Mouse (Mus musculus): ENCODE measurements around the gene Gm11563. TPM values are rescaled to one million over a fixed set of nuclear protein-coding genes. Genes with fewer than 3 reads are reported as not detected.
"Not testable (repeated sequence)": the region's sequence is repeated elsewhere in the genome, so short reads cannot be mapped to it uniquely, and the experiment has no call there.

The Gm11563 gene
- polyA plus RNA-seq, 1 experiment: not detected

GRCm38 (mm10) chr11:99650136-99650535 is 8.6 kb downstream of the Gm11563 start, which contains the start of gene Gm11555:
Gm11555 (minus strand) TSS chr11:99650236.
- no peak within 1 kb of the TSS for H3K4me3 ChIP-seq (ENCODE audit: insufficient read depth, low read depth, low read length)
- TF ChIP-seq POLR2A (IDR thresholded peaks at IDR 0.05; ENCODE audit: low read depth, low read length): no peak
- no peak for TF ChIP-seq CTCF (conservative IDR thresholded peaks at IDR 0.05; ENCODE audit: insufficient read depth, insufficient read length, low read depth, low read length)
- H3K27me3 ChIP-seq (replicated peaks; ENCODE audit: control insufficient read depth, insufficient read depth, low read length): no peaks in the 10 kb centered on the region
- DNase-seq: no peak
- no peaks in the 10 kb centered on the region for H3K4me1 ChIP-seq (ENCODE audit: control insufficient read depth, insufficient read depth, low read length)
- WGBS: 78% methylated on average over 2 of the region's 2 CpGs
- H3K36me3 ChIP-seq (ENCODE audit: control insufficient read depth, insufficient read depth, low read length): no peaks in the 10 kb centered on the region
- no peak within 1 kb of the TSS for H3K27ac ChIP-seq (ENCODE audit: insufficient read depth, low read depth, low read length)

DNA sequence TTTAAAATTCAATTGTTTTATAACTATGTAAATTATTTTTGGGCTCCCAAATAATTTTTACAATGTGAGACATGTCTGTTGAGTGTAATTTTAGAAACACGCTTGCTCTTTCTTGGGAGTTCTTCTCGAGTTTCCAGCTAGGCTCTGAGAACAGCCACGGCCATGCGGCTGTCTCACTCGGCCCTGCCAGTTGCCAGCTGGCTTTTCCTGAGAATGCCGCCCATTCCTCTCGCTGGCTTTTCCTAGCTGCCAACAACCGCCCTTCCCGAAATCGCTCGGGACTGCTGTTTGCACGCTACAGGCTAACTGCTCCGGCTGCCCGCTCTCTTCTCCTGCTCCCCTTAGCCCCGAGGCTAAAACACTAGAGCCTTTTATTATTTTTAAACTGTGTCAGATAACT is 12.3 kb downstream of the Gm11563 start:
- H3K36me3 ChIP-seq (ENCODE audit: control insufficient read depth, insufficient read depth, low read length): no peaks in the 10 kb centered on the region
- H3K4me3 ChIP-seq (ENCODE audit: insufficient read depth, low read depth, low read length): no peak overlapping the region
- WGBS: 75% methylated on average over 15 of the region's 15 CpGs
- DNase-seq: no peak
- no peaks in the 10 kb centered on the region for H3K4me1 ChIP-seq (ENCODE audit: control insufficient read depth, insufficient read depth, low read length)
- H3K27ac ChIP-seq (ENCODE audit: insufficient read depth, low read depth, low read length): no peak overlapping the region
- no peak for TF ChIP-seq CTCF (conservative IDR thresholded peaks at IDR 0.05; ENCODE audit: insufficient read depth, insufficient read length, low read depth, low read length)
- TF ChIP-seq POLR2A (IDR thresholded peaks at IDR 0.05; ENCODE audit: low read depth, low read length): no peak
- H3K27me3 ChIP-seq (replicated peaks; ENCODE audit: control insufficient read depth, insufficient read depth, low read length): no peaks in the 10 kb centered on the region

- TF ChIP-seq POLR2A (IDR thresholded peaks at IDR 0.05; ENCODE audit: low read depth, low read length) (no peak), CTCF (conservative IDR thresholded peaks at IDR 0.05; ENCODE audit: insufficient read depth, insufficient read length, low read depth, low read length) (no peak)
- Histone ChIP-seq H3K27ac (ENCODE audit: insufficient read depth, low read depth, low read length) (no peak overlapping the region), H3K4me3 (ENCODE audit: insufficient read depth, low read depth, low read length) (no peak overlapping the region), H3K27me3 (replicated peaks; ENCODE audit: control insufficient read depth, insufficient read depth, low read length) (no peaks in the 10 kb centered on the region), H3K4me1 (ENCODE audit: control insufficient read depth, insufficient read depth, low read length) (no peaks in the 10 kb centered on the region), H3K36me3 (ENCODE audit: control insufficient read depth, insufficient read depth, low read length) (no peaks in the 10 kb centered on the region)
- WGBS: 77% methylated on average over 3 of the region's 3 CpGs
- no peak for DNase-seq
Observed at GRCm38 (mm10) chr11:99644351-99644750, 14.4 kb downstream of the Gm11563 start.

DNA sequence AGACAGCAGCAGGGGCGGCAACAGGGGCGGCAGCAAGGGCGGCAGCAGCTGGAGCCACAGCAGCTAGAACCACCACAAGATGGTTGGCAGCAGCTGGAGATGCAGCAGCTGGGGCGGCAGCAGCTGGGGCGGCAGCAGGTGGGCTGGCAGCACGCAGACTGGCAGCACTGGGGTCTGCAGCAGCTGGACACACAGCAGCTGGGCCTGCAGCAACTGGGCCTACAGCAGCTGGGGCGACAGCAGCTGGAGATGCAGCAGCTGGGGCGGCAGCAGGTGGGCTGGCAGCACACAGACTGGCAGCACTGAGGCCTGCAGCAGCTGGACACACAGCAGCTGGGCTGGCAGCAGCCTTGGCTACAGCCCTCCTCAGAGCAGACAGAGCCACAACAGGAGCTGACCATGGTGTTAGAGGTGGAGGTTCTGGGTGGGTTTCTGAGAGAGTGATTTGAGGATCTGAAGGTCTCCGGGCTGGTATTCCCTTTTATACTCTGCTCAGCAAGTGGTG is 15.1 kb downstream of the Gm11563 start, which contains the start of gene Krtap4-7:
TSS of gene Krtap4-7 (minus strand) at position 455 of the 505 bp plus-strand sequence.
- WGBS: 82% methylated on average over 9 of the region's 9 CpGs
- not testable (repeated sequence) for H3K4me1 ChIP-seq (ENCODE audit: control insufficient read depth, insufficient read depth, low read length); H3K36me3 ChIP-seq (ENCODE audit: control insufficient read depth, insufficient read depth, low read length); DNase-seq; H3K4me3 ChIP-seq (ENCODE audit: insufficient read depth, low read depth, low read length); H3K27ac ChIP-seq (ENCODE audit: insufficient read depth, low read depth, low read length); H3K27me3 ChIP-seq (replicated peaks; ENCODE audit: control insufficient read depth, insufficient read depth, low read length)

- TF ChIP-seq POLR2A (IDR thresholded peaks at IDR 0.05; ENCODE audit: low read depth, low read length): no peak
- no peak for TF ChIP-seq CTCF (conservative IDR thresholded peaks at IDR 0.05; ENCODE audit: insufficient read depth, insufficient read length, low read depth, low read length)
- Histone ChIP-seq H3K4me1 (ENCODE audit: control insufficient read depth, insufficient read depth, low read length) (no peaks in the 10 kb centered on the region), H3K27ac (ENCODE audit: insufficient read depth, low read depth, low read length) (no peak overlapping the region), H3K27me3 (replicated peaks; ENCODE audit: control insufficient read depth, insufficient read depth, low read length) (no peaks in the 10 kb centered on the region), H3K4me3 (ENCODE audit: insufficient read depth, low read depth, low read length) (no peak overlapping the region), H3K36me3 (ENCODE audit: control insufficient read depth, insufficient read depth, low read length) (no peaks in the 10 kb centered on the region)
- DNase-seq: no peak
- WGBS: 43% methylated on average over 1 of the region's 1 CpGs
Observed at GRCm38 (mm10) chr11:99640926-99641325, 17.8 kb downstream of the Gm11563 start.

- no peaks in the 10 kb centered on the region for H3K4me1 ChIP-seq (ENCODE audit: control insufficient read depth, insufficient read depth, low read length)
- no peak for DNase-seq
- no peak for TF ChIP-seq CTCF (conservative IDR thresholded peaks at IDR 0.05; ENCODE audit: insufficient read depth, insufficient read length, low read depth, low read length)
- WGBS: 56% methylated on average over 1 of the region's 1 CpGs
- no peaks in the 10 kb centered on the region for H3K27me3 ChIP-seq (replicated peaks; ENCODE audit: control insufficient read depth, insufficient read depth, low read length)
- no peak overlapping the region for H3K27ac ChIP-seq (ENCODE audit: insufficient read depth, low read depth, low read length)
- H3K4me3 ChIP-seq (ENCODE audit: insufficient read depth, low read depth, low read length): no peak overlapping the region
- H3K36me3 ChIP-seq (ENCODE audit: control insufficient read depth, insufficient read depth, low read length): no peaks in the 10 kb centered on the region
Observed at GRCm38 (mm10) chr11:99637086-99637485, 21.7 kb downstream of the Gm11563 start.

DNA sequence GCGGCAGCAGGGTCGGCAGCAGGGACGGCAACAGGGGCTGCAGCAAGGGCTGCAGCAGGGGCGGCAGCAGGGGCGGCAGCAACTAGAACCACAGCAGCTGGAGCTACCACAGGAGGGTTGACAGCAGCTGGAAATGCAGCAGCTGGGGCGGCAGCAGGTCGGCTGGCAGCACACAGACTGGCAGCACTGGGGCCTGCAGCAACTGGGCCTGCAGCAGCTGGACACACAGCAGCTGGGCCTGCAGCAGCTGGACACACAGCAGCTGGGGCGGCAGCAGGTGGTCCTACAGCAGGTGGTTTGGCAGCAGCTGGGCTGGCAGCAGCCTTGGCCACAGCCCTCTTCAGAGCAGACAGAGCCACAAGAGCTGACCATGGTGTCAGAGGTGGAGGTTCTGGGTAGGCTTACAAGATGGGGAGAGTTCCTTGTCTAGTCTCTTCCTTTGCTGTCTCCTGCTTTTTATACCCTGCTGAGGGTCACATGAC is 24.1 kb downstream of the Gm11563 start, which contains the start of gene Krtap4-2:
TSS of gene Krtap4-2 (minus strand) at position 432 of the 482 bp plus-strand sequence.
- Histone ChIP-seq H3K36me3 (ENCODE audit: control insufficient read depth, insufficient read depth, low read length) (no peaks in the 10 kb centered on the region), H3K27ac (ENCODE audit: insufficient read depth, low read depth, low read length) (no peak within 1 kb of the TSS), H3K27me3 (replicated peaks; ENCODE audit: control insufficient read depth, insufficient read depth, low read length) (no peaks in the 10 kb centered on the region), H3K4me3 (ENCODE audit: insufficient read depth, low read depth, low read length) (no peak within 1 kb of the TSS), H3K4me1 (ENCODE audit: control insufficient read depth, insufficient read depth, low read length) (no peaks in the 10 kb centered on the region)
- WGBS: 27% methylated on average over 8 of the region's 8 CpGs
- TF ChIP-seq POLR2A (IDR thresholded peaks at IDR 0.05; ENCODE audit: low read depth, low read length): no peak
- no peak for TF ChIP-seq CTCF (conservative IDR thresholded peaks at IDR 0.05; ENCODE audit: insufficient read depth, insufficient read length, low read depth, low read length)
- no peak for DNase-seq

Data from kidney, adult 2 months (tissue).